Mouse (Mus musculus): ENCODE results near the gene Tnr.

DNA sequence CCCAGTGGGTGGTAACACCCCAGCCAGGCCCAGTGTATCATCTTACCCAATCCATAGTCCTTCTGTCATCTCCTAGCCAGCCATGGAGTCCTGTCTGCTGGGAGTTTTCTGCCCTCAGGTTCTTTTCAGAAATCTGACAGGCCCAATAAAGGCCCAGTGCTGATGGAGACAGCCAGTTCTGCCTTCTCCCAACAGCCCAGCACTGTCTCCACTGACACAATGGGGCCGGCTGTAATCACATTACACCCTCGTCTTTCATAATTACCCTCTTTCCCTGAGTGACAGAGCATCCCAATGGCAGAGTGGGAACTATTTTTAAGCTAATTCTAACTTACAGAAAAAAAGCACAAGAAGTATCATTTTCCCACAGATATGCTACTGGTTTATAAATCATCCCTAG, 316.8 kb downstream of the Tnr start:
- TF ChIP-seq POLR2A (IDR thresholded peaks at IDR 0.05; ENCODE audit: extremely low read depth, insufficient read depth, low read length) (no peak), CTCF (IDR thresholded peaks at IDR 0.05; ENCODE audit: low read depth, low read length) (no peak)

Data from liver, adult 2 months (tissue).